In the genomic region with DNA sequence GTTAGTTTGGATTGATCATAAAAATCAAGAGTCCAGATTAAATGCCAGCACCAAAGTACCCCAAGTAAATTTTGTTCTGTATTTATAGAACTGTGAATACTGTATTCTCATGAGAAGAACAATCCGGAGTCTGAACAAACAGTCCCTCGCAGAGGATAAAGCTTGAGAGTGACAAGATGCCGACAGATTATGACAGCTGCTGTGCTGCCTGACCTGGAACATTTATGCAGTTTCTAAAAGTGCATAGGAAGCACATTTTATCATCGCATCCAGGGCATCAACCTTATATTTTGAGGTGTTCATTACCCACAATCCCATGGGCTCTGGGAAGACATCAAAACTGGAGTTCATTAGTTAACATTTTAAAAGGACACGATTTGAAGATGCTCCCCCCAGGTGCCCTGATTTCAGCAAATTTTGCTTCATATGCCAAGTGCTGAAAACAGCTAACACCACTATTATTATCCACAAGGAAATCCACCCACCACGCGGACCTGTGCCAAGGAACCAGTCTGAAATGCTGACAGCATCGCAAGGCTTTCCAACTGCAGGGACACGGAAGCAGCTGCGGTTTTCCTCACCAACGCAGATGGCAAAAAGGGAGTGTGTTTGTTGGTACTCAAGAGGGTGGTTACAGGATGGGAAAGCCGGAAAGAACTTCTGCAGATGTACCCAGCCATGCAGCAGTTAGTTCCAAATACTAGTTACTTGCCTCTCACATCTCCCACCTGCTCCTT, we compare ENCODE assay signal across 10 mouse cellular contexts.
DNase-seq lines count a peak whose midpoint lies in the region; ATAC-seq lines count a peak whose summit lies in the region.
"Had no signal": no experiment of that assay in that cellular context is flagged by ENCODE, and none has a peak within 500 bp of the region (broad histone marks: within the 10 kb centered on the region; RNA-seq: fewer than 3 reads in every experiment).

No protein-coding gene starts in this region.

- H3K9me3 ChIP-seq in hindbrain, embryonic 15.5 days: no peaks in the 10 kb centered on the region
- no peaks in the 10 kb centered on the region for H3K9me3 ChIP-seq in hindbrain, embryonic 10.5 days

- no peak overlapping the region for H3K9ac ChIP-seq in hindbrain, embryonic 15.5 days

- no peak for DNase-seq in hindbrain, embryonic 10.5 days (ENCODE audit: low spot score)
- peak; percentile 77 to 87 for DNase-seq in frontal cortex, postnatal 10 days (ENCODE audit: low spot score in 2 of 2)
- peak; percentile 83 for DNase-seq in left cerebral cortex, adult 11 months (ENCODE audit: low spot score)
- peak; percentile 88 to 89 for DNase-seq in right cerebral cortex, postnatal 36 days (ENCODE audit: low spot score in 2 of 2)
- no peak for DNase-seq in adipocyte (ENCODE audit: low spot score)
- no peak for DNase-seq in adrenal gland, postnatal 14 days
- DNase-seq: kidney, adult 9 months had no signal

- H3K4me1 ChIP-seq in hindbrain, embryonic 15.5 days (replicated peaks): 0 out of 2 replicates have a peak, but pooled peaks cover 9% of the 10 kb centered on the region
- peaks cover 15% of the 10 kb centered on the region for H3K4me1 ChIP-seq in hindbrain, embryonic 10.5 days (replicated peaks)

- no peaks in the 10 kb centered on the region for H3K27me3 ChIP-seq in hindbrain, embryonic 15.5 days
- H3K27me3 ChIP-seq in hindbrain, embryonic 10.5 days (ENCODE audit: insufficient read depth, poor library complexity, severe bottlenecking): no peaks in the 10 kb centered on the region

- no peaks in the 10 kb centered on the region for H3K36me3 ChIP-seq in hindbrain, embryonic 15.5 days
- no peaks in the 10 kb centered on the region for H3K36me3 ChIP-seq in hindbrain, embryonic 10.5 days

- no peak overlapping the region for H3K4me3 ChIP-seq in hindbrain, embryonic 15.5 days
- H3K4me3 ChIP-seq in hindbrain, embryonic 10.5 days: no peak overlapping the region

- WGBS in hindbrain, embryonic 15.5 days: 70% methylated on average over 12 of the region's 12 CpGs
- 85% methylated on average over 12 of the region's 12 CpGs for WGBS in hindbrain, embryonic 10.5 days

- 0 out of 2 replicates have a peak overlapping the region, but pooled peaks have one; percentile 23 for H3K4me2 ChIP-seq in hindbrain, embryonic 15.5 days
- H3K4me2 ChIP-seq: liver, embryonic 11.5 days had no signal

- H3K27ac ChIP-seq in hindbrain, embryonic 15.5 days (replicated peaks): no peak overlapping the region
- no peak overlapping the region for H3K27ac ChIP-seq in hindbrain, embryonic 10.5 days

- no peak for ATAC-seq in hindbrain, embryonic 15.5 days (ENCODE audit: low FRiP score, low read depth)
- no peak for ATAC-seq in CD4-positive, CD25-positive, alpha-beta regulatory T cell, adult 4 months

Comparison
In these comparisons a context has a peak if more than half of its experiments do, and no peak if none do; other contexts are left out.
1. DNase-seq: peak in frontal cortex, postnatal 10 days (2 of 2), left cerebral cortex, adult 11 months (single experiment) and right cerebral cortex, postnatal 36 days (2 of 2); none in hindbrain, embryonic 10.5 days (single experiment), adipocyte (single experiment) and adrenal gland, postnatal 14 days (single experiment).